Mouse (Mus musculus): ENCODE measurements at regions not wholly inside any gene's neighbourhood (a gene's known extent, or its start where the extent isn't known, plus 50 kb on each side); places are given as distances from the start of the nearest gene placed in this dataset.
A peak's percentile ranks its signal among the peaks of the same experiment; 100 is the strongest.

DNA sequence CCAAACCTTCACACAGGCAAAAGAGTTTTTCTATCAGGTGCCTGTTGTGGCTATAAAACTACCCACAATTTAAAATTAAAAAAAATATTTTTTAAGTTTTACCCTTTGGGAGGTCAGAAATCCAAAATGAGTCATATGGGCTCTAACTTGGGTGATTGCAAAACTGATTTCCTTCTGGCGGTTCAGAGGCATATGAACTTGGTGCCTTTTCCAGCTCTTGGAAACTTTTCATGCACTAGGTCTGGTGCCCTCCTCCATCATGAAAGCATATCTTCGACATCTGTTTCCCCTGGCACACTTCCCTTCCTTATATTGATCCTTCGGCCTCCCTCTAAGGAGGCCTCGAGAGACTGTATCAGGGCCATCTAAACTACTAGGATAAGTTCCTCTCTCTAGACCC is 168.8 kb downstream of the Gm45692 start:
- DNase-seq: no peak

DNA sequence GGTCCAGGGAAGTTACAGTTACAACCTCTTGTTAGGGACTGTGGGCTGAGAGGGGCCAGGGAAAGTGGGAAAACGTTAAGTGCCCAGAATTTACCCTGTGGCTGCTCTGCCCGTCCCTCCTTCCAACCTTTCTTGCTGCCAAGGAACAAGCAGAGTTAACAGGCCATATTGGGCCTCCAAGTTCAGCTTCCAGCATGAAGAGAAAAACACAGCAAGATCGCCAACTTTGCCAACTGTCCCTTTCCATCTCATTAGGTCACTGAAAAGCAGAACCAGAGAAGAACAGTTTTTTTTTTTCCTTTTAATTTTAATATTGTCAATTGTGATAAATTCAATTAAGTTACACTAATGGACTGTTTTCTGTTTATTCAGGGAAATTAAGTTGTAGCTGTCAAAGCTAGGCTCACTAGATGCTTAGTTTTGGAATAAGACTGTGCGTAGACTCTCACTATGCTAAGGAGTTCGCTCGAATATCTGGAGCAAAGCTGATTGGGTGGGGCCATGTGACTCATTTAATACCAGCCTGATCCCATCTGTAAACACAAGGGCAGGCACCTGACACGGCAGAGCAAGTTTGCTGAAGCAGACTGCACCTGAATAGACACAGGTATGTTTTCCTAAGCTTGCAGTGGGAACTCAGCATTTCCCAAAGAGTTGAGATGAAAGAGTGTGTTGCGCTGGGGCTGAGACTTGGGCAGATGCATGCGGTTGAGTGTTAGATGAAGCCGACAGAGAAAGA is 178.9 kb downstream of the Gm45692 start:
- DNase-seq: no peak

DNA sequence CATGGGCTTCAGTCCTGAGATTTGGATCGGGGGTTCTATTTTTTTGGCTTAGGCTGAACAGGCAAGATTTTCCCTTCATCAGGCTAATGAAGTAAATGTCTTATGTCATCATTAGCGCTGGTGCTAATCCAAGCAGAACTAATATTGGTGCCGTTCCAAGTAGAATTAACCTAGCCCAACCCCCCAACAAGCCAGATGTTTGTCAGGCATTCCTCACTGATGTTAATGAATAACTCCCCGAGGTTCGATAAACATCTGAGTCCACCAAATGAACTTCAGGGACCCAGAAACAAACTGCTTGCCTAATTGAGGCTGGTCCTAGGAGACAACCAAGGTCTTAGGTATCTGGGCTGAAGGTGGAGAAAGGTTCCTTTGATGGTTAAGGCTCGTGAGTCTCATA is 180.9 kb downstream of the Gm45692 start:
- DNase-seq: no peak

DNA sequence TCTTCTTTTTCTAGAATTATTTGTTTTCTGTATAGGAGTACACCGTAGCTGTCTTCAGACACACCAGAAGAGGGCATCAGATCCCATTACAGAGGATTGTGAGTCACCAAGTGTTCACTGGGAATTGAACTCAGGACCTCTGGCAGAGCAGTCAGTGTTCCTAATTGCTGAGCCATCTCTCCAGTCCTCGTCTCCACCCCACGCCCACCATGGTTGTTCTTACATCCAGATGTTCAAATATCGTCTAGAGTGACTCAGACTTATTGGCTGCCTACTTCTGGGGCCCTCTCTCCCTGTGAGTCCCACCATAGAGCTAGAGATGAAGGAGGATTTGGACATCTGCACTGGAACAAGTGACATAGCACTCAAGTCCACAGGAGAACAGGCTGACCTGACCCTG is 182.6 kb downstream of the Gm45692 start:
- DNase-seq: no peak

DNA sequence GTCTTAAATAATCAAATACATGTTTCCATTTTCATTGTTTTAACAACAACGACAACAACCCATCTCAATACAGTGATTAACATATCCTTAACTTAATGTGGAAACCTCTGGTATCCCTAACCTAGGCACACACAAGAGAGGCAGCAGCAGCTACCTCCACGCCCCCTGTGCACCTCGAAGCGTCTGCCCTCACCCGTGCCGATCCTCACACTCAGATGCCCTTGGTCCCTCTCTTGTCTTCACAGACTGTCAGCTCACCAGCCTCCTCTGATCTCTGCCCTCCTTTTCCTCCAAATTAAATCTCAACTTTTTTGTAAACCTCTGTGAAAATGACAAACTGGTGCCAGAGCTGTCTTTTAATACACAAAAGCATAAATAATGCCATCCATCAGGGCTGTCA is 185.2 kb downstream of the Gm45692 start:
- no peak for DNase-seq

DNA sequence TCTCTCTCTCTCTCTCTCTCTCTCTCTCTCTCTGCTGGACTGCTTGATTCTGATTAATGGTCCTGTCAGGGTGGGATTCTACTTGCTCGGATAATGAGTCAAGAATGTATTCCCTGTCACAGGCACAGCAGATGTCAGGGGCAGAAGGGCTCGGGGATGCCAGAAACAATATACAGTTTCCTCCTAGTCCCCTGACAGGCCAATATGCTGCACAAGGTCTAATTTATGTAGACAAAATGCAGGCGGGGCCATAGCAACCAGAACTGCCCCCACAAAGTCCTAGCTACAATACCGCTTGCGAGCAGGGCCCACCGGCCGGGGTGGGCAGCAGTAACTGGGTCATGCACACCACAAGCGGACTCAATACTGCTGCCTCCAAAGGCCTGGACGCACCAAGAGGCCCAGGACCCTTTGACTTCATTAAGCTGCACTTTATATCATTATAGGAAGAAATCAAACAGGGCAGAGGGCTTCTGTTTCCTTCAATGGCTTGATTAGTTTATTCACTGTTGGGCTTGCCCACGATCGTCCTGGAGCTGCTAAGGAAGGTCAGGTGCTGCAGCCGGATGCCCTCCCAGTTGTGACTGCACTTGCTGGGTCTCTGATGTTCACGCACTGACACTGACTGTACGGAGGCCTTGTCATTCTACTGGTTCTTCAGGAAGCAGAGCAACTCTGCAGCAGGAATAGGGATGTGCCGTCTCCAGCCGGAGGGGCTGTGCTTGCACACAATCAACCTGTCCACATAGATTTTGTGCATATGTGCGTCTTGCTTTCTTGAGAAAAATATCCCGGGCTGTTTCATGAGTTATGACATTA is 185.9 kb downstream of the Gm45692 start:
- DNase-seq: no peak

DNA sequence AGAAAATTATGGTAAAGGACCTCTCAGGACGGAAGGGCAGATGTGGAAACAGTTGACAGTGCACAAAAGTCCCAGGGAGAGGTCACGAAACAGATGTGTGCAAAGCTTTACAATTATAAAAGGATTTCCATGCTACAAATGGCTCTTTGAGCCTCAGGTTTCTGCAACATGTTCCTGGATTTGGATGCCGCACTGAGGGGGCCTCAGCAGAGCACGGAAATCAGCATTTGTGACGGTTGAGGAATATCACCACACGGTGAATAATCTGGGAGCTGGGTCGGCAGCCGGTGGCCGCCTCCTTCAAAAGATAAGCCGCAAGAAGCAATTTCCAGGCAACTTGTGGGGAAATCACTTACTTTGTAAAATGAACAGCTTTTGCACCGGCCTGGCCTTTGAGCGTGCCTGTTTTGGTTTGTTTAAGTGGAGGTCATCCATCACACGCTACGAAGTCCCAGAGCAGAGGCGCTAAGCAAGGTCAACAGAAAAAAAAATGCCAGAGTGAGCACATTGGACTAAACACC is 188.8 kb downstream of the Gm45692 start:
- no peak for DNase-seq

DNA sequence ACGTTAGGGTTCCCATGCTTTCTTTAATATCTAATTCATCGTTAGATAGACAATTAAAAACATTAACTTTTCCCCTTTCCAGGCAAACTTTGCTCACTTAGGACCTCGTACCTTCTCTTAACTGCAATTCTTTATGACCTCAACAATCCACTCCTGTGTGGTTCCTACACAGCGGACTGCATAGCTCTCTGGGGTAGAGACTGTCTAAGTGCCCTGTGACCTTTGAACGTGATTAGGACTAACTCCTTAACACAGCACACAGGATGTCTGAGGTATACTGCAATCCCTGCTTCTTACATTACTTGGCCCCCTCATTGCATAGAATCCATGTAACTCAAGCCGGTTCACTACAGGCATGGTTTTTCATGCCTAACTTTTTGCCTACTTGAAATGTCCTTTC is 190.4 kb downstream of the Gm45692 start:
- no peak for DNase-seq

DNA sequence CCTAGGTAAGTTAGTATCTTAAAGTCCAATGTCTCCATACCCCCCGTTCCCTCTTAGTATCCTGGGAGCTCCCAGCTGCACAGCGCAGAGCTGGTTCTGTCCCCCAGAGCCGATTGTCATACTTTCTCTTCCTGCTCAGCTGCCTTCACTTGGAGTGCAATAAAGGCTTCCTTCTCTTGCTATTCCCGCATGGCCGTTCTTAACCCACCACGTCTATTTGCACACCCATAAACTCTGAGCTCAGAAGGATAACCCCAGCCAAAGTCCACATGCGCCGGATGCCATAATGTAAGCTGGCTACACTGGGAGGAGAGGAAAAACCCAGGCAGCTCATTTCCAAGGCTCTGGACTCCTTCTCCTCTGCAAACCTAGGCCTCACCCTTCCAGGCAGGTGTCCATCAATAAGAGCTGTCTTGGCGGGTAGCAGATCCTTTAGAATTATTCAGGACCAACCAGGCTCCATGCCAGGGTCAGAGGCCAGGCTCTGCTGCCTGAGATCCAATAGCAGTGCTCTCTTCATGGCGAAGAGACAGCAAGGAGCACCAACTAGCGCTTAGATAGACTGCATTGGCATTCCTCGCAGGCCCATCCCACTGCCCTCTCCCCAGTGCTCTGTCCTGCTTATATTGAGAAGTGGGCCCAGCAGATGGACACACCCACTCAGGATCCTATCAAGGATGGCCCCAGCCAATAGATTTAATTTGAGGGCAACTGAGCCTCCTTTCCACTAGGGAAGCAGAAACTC is 204.4 kb downstream of the Gm45692 start:
- no peak for DNase-seq

DNA sequence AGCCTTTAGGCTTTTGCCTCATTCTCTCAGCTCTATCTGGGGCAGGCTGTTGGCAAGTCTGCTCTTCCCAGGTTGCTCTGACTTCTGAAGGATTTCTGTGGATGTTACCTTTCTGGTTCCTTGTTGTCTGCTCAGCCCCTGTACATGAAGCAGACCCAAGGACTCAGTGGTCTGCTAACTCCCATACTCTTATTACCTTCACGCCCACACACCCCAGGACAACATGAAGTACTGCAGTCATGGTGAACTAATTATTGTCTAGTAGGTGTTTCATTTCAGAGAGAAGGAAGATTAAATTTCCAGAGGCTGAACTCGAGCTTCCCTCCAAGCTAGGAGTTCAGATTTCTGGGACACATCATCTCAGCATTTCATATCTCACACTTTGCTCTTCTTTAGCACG is 205.3 kb downstream of the Gm45692 start:
- DNase-seq: no peak

DNA sequence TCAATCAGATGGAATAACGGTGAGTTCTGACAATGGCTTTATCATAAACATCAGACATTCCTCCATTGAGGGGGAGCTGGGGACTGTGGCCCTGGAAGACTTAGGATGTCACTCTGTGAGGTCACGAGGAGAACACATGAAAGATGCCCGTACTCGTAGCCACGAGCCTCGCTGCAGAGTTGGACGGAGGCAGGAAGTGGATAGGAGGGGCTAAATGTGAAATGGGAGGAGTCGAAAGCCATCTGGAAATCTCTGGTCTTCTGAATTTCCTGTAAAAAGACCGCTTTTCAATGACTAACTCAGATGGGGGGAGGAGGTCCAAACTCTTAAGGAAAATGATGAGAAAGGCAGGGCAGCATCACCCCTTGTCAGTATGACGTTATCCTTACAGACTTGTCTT is 210.5 kb downstream of the Gm45692 start:
- DNase-seq: no peak

DNA sequence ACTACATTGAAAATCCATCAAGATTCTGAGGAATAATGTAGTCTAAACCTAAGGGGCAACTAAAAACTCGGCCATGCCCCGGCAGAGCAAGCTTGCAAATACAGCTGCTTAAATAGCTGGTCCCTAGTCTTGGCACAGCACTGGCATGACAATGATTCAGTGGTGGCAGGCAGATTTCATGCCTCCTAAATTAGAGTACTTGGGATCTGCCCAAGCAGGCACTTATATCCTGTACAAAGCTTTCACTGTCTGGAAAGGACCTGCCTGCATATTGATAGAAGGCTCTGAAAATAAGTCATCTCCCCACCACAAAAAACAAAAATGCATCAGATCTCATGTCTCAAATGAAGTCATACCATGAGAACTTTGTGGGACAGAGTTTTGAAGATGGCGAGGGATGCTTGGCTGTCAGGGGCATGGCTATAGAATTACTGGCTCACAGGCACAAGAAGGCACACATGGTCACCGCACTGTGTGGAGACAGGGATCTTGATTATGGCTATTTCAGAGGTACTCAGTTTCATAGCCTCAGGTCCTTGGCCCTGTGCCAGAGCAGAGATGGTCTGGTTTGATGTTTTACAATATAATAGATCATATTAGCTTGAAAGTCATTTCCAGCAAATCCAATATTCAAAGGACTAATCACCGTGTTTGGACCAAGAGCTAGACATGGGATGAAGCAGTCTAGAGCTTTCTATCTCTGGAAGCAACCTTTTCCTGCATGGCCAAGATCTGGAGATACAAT is 217.7 kb downstream of the Gm45692 start:
- no peak for DNase-seq

DNA sequence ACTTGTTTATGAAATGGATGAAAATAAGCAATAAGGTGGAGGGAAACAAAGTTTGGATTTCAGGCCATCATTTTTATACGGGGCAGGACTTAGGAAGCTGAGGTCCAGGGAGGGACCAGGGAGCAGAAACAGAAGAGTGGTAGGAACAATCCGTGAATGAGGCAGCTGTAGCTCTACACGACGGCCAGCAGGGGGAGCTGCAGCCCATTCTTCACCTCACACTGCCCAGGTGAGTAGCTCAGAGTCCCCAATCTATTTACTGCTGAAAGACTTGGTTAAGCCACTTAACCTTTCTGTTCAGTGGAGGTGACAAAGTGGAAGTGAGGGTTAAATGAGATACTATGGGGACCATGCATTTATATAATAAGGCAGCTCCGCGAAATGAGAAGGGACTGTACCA is 225.7 kb downstream of the Gm45692 start:
- DNase-seq: peak; percentile 77

DNA sequence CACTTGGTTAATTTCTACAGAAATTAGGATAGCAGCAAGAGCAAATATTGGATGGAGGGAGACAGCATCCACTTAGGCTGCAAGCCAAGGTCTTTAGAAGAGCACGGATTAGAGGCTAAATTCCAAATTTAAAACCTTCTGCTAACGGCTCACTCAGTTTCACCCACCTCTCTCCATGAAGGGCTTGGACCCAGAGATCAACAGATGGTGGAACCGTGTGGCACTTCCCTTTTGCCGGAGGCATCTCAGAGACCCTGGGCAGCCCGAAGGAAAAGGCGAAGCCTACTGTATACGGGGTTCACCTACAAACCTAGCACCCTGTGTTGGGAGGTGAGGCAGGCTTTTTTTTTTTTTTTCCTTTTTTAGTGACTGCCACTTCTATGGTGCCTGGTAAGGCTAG is 229.9 kb downstream of the Gm45692 start:
- peak; percentile 20 for DNase-seq

DNA sequence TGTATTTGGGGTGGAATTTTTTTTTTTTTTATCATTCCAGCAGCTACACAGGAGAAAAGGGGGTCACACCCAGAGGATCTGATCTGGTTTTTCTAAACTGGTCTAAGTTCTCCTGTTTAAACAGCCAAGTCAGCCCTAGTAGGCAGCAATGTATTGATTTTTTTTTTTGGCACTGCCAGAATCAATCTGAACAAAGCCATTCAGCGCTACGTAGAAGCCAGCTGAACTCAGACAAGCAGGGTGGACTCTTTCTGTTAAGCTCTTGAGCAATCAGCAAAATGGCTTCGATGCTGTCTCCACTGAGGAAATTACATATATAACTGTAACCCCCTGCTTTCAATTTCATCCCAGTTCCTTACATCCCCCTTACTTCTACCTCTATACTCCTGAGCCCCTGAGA is 230.5 kb downstream of the Gm45692 start:
- DNase-seq: no peak

DNA sequence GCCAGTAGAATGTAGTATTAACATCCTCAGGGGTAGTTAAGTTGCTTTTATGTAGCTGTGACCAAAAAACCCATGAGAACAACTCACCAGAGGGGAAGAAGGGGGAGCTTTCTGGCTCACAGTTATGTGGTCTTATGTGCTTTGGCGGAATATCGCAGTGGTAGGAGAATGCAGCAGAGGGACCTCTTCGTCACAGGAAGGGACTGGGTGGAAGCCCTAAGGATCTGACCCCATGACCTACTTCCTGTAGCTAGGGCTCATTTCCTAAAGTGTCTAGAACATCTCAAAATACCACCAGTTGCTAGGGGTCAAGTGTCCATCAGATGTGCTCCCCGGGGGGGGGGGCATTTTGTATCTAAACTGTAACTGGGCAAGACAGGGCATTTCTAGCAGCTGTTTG is 231.3 kb downstream of the Gm45692 start:
- DNase-seq: no peak

DNA sequence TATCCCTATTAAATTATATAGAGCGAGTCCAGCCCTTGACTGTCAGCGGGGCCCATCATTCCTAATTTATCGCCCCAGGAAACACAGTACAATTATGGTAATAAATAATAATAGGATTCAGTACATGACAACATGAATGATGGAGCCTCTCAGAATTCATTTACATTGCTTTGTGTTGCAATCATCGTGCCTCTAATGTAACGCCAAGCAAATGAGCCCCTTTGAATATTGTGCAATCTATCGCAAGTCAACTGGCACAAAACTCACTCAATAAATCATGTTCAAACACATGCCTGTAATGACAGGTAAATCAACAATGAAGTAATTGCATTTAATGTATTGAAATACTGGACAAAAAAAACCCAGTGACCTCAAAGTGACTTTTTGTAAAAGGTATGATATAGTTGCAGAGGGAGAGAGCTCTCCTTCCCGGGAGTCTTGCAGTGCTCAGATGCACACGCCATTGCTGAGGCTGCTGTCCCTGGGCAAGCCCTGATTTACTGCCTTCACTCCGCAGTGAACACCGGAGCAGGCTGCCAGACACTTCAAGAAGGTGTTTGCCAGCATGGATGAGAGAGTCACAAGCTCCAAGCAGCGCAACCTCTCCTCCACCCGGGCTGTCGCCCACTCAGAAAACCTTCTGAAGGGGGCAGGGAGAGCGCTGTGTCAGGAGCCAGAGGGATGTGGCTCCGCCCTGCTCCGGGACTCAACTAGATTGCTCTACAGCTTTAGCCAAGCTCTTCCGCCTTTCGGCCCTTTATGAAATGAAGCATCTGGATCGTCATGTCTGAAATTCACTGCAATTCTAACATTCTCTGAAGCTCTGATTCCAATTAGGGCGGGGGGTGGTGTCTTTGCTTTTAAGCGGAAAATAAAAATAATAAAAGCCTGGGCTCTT is 232.6 kb downstream of the Gm45692 start:
- DNase-seq: peak; percentile 29

DNA sequence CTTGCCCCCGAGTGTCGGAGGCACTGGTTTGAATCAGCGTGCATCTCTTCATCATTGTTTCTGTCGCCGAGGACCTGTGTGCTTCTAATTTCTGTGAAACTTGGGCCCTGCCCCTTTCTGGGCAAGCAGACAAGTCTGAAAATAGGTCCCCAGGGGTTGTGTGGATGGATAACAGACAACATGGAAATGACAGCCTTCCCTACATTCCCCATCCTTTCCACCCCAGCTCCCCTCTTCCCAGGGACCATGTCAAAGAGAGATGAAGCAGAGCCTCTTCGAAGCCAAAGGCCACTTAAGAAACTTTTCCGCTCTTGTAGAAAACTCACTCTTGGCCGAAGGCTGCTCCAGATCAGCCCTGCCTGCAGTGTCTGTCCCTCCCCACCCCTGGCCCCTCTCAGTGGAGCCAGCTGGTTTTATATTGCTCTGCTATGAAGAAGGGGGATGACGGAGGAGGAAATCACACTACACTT is 233.2 kb downstream of the Gm45692 start:
- no peak for DNase-seq

DNA sequence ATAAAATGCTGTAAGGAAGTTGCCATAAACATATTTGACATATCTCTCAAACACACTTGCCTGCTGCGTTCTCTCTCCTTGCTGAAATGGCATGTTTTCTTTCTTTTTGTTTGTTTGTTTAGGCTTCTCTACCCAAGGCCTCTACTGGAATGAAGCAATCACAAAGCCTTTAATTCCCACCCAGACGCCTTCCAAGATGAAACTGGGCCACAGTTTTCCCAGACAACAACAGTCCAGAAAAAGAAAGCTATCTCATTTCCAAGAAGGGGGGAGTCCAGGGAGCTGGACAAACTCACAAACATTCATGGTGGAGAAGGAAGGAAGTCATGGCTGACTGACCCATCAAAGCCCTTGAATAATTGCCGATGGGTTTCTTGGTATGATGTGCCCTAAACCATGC is 234.1 kb downstream of the Gm45692 start:
- no peak for DNase-seq

DNA sequence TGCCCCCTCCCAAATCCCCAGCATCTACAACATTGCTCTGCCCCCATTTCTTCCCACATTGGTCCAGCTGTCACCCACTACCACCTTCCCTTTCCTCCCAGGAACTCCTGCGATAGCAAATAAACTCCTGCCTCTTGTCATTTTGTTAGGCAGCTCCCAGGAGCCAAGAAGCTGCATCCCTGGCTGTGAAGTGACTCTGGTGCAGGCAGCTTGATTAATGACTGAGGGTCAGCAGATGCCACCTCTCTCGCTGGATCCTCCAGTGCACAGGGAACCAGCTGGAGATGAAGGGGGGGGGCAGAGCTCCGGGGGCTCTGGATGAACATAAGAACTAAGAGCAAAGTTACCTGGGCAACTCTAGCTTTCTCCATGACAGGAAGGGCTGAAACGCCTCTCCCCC is 235.2 kb downstream of the Gm45692 start:
- no peak for DNase-seq

DNA sequence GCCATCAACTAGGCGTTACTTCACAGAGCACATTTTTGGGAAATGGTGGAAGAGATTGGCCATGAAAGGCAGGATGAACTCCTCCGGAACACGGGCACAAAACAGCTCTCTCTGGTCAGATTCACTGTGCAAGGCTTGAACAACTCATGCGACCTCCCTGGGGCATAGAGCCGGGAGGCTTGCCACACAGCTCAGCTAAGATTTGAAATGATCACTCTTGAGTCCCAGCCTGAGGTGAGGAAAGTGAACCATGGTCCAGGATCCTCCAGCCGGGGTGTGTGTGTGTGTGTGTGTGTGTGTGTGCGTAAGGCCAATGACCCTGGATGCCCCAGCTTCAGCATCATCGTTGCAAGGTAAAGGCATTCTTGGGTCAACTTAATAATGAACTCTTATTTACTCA is 237.5 kb downstream of the Gm45692 start:
- no peak for DNase-seq

DNA sequence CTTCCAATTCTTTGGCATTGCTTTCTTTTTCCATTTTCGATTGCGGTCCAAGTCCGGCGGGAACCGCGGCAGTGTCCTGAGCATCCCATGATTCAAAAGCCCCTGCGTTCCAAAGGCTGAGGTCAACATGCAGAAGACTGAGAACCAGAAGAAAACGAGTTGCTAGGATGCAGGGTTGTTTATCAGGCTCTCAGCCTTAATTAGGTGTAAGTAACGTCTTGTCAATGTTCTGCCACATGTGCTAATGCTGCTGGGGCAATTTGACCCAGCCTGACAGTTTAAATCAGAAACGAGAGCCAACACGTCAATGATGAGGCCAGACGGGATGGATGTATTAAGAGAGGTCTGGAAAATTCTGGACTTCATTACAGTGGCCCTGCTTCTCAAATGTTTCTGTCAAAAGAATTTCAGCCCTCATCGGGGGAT is 239.4 kb downstream of the Gm45692 start:
- DNase-seq: no peak
